Mouse (Mus musculus) left cerebral cortex, postnatal 25 days (tissue): ENCODE results near the gene Vamp5. TPM values are rescaled to one million over a fixed set of nuclear protein-coding genes. Genes with fewer than 3 reads are reported as not detected.

Experiments
- DNase-seq, 2 experiments: peaks; one replicate each; pipeline ENCODE4 v3.0.0; 2022; ENCODE audit warnings: low spot score in 2 of 2, mixed read lengths in 1 of 2
- intact Hi-C: fragments of 180-260 bp; cut with DNase I; formaldehyde crosslinking; loops from one replicate; pipeline ENCODE4 v1.15.1; 2025
- total RNA-seq, 2 experiments: library from RNA; stranded (reverse); gene quantifications; 2 replicates each; pipeline ENCODE4 v1.2.3; 2021

Gene Vamp5
- total RNA-seq, 2 experiments from 2014 or later, result 4.0 to 4.6 TPM

DNA sequence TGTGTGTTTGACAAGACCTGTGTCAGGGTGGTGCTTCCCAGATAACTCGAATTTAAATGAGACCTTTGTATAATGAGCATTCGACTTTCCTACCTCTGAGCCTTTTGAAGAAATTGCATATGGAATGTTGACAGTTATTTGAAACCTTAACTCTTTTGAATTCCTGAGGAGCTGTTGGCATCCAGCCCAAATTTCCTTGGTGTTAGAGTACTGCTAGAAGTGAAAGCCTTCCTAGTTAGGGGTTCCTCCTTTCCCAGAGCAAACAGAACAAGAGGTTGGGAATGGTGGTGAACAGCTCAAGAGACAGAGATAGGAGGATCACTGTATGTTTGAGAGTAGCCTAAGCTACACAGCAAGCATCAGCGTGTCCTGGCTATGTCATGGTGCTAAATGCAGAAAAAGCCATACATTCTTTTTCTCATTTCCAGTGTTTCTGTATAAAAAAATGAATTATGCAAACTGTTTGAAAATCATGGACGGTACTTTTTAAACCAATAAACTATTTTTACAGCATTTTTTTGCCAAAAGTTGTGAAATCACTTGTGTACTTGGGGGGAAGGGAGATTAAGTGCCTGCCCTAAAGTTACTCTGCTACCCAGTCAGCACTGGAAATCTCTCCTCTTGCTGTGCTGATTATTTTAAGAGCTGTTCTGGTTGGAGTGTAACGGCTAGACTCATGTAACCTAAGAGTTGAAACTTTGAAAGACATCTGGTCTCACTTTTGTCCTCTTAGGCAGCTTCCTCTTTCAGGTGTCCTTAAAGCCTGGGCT lies 27.4 kb downstream of the Vamp5 start:
- peak in 1 of 2 experiments; percentile 67 for DNase-seq
- intact Hi-C loops, result no loop called here

- intact Hi-C loops, result no loop called here
Measured at GRCm38 (mm10) chr6:72350214-72350613, 30.1 kb downstream of the Vamp5 start.

DNA sequence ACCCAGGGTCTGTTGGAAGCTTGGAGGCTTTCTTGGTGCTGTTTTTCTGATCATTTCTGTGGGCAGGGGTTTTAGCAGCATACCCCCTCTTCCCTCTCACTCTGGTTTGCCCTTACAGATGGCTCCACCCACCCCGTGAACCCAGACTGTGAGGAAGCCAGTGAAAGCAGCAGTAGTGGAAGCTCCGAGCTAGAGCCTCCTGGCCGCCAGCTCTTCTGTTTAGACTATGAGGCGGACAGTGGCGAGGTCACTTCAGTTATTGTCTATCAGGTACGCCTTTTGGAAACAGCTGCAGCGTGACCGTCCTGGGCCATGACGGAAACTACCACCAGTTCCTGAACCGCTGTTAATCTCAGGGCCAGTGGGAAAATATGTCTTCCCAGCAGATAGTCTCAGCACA lies 31.9 kb downstream of the Vamp5 start:
- intact Hi-C loops, result no loop called here

More at GRCm38 (mm10) chr6:72350214-72350613, 30.1 kb downstream of the Vamp5 start:
- DNase-seq, result no peak

GRCm38 (mm10) chr6:72347166-72347941 lies 32.9 kb downstream of the Vamp5 start, which contains the start of gene 0610030E20Rik:
Gene 0610030E20Rik, plus strand, starts transcription at chr6:72347317.
- intact Hi-C loops, result no loop called here
- DNase-seq, result peak; percentile 80 to 83

More for the DNA sequence above, 31.9 kb downstream of the Vamp5 start:
- DNase-seq, result no peak

- intact Hi-C loops, result no loop called here
- DNase-seq, result no peak
Measured at GRCm38 (mm10) chr6:72346261-72346660, 34.0 kb downstream of the Vamp5 start.

- no peak for DNase-seq
- intact Hi-C loops, result no loop called here
Measured at GRCm38 (mm10) chr6:72345633-72346032, 34.6 kb downstream of the Vamp5 start.

GRCm38 (mm10) chr6:72345074-72345567 lies 35.1 kb downstream of the Vamp5 start, which contains the start of gene Usp39:
Gene Usp39, minus strand, starts transcription at chr6:72345184.
- DNase-seq, result peak; percentile 97 to 98
- intact Hi-C loops, result no loop called here

DNA sequence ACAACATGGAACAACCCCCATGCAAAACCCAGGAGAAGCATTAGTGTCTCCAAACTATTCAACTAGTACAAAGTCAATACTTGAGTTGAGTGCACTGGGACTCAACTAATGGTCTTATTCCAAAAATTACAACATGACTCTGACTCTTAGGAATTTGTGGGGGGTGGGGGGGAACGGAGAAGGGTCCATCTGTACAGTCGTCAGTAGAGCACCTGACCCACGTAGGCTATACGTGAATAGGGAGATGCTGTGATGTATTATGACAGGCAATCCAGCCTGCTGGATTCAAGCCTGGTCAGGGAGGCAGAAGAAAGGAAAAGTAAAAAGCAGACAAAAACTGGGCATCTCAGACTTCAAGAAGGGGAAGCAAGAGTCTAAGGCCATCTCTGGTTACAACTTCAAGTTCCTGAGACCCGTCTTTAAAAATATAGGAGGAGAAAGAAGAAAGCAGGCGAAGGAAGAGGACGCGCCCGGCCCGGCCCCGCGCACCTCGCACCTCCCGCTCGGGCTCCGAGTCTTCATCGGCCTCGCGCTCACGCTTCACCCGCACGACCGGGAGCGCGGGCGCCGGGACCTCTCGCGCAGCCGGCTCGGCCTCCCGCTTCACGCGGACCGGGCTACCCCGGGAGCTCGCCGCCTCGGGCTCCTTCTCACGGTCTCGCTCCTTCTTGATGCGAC lies 35.7 kb downstream of the Vamp5 start:
- DNase-seq, result no peak
- intact Hi-C loops, result no loop called here

DNA sequence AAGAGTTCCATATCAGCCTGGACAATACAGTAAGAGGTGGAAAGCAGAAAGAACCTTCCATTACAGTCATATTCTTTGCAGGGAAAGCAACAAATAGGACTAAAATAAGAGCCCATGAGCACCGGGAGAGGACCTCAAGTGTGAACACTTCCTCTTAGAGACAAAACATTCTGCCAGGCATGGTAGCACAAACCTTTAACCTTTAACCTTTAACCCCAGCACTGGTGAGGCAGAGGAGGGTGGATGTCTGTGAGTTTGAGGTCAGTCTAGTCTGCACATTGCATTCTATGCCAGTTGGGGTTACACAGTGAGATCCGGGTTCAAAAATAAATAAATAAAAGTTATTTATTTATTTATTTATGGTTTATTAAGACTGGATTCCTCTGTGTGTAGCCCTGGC lies 39.8 kb downstream of the Vamp5 start:
- intact Hi-C loops, result no loop called here

DNA sequence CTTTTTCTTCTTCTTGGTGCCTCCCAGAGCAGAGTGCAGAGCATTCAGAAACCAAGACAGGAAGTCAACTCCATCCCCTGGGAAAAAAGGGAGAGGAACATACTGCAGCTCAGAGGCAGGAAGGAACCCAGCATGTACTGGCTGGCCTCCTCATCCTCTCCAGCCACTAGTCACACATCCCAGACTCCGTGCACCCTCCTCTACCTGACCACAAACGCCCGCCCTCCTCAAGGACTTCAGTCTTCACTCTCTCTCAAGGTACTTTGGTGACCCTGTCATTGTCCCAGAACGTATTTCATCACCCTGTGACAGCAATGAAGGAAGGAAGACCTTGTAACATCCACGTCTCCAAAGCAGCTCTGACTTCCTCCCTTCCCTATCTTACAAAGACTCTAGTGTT lies 47.2 kb downstream of the Vamp5 start:
- no peak for DNase-seq
- intact Hi-C loops, result loop anchor here (10.0 kb wide), 1 partner anchor 448 kb away; no protein-coding TSS in a partner anchor

More for the DNA sequence above, 39.8 kb downstream of the Vamp5 start:
- no peak for DNase-seq

GRCm38 (mm10) chr6:72330133-72330532 lies 50.1 kb downstream of the Vamp5 start:
- DNase-seq, result no peak
- intact Hi-C loops, result loop anchor here (10.0 kb wide), 1 partner anchor 445 kb away; no protein-coding TSS in a partner anchor

- intact Hi-C loops, result no loop called here
- DNase-seq, result no peak
Measured at GRCm38 (mm10) chr6:72329019-72329418, 51.2 kb downstream of the Vamp5 start.

DNA sequence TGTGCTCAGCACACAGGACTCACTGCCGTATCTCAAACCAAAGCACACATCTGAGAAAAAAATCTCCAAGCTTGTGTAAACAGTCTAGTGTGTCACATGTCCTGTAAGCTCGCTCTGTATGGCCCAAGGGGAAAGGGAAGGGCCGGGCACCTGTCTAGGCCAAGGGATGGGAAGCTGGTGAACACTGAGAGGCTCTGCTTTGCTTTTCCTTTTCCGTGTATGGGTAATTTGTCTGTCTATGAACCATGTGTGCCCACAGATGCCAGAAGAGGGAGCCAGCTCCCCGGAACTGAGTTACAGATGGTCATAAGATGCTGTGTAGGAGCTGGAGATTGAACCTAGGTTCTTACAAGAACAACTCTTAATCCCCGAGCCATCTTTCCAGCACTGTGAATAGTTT lies 54.0 kb downstream of the Vamp5 start:
- DNase-seq, result peak; percentile 27 to 69
- intact Hi-C loops, result no loop called here

DNA sequence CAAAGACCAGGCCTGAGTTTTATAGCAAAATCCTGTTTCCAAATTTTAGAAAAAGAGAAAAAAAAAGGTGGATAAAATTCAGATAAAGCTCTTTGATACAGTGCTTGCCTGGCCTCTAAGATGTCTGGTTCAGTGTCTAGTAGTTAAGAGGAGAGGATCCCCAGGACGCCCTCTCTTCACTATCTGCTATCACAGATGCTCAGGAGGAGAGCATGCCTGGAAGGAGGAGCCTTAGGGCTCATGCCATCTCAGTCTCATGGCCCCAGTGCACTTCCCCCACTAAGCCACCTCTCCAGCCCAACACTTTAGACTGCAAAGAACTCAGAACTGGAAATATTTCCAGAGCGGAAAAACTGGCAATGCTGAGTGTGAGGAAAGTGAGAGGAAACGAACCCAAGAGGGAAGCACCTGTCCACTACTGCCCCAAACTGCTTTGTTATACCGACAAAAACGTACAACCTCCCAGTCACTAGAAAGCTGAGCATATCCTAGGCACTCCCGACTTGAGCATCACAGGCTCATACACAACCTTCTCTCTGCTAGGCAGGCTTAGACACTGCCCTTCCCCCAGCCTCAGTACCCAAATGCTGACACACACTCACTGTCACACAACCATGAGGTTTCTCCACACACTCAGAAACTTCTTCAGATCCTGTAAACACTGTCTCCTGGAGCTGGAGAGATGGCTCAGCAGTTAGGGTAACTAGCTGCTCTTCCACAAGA lies 56.3 kb downstream of the Vamp5 start:
- intact Hi-C loops, result no loop called here
- no peak for DNase-seq

DNA sequence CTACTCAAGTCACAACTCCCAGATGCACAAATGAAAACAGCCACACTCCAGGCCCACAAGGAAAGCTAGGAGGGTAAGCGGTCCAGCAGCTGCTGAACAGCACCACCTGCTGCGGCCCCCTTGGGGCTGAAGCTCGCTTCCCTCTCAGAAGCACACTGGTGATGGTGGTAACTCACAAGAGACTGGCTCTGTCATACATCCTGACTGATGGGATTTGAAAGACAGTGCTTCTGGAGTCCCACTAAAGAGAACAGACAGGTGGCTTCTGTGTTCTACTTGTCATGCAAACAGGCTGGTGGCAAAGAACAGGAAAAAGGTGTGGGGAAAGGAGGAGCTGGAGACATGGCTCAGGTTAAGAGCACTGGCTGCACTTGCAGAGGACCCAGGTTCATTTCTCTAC lies 57.3 kb downstream of the Vamp5 start:
- intact Hi-C loops, result no loop called here
- no peak for DNase-seq

GRCm38 (mm10) chr6:72319019-72319418 lies 61.2 kb downstream of the Vamp5 start:
- intact Hi-C loops, result no loop called here
- DNase-seq, result peak; percentile 60 to 66
